In the genomic region with DNA sequence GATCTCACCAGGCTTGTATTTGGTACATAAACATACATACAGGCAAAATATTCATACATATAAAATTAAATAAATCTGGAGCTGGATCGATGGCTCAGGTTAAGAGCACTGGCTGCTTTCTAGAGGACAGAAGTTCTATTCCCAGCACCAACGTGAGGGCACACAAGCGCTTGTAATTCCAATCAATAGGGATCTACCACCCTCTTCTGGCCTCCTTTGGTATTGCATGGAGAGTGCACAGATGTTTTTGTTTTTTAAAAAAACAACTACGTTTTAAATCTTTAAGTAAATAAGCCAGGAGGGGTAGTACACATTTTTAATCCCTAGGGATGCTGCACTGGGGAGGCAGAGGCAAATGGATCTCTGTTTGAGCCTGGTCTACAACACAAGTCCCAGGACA, we compare ENCODE assay signal across 9 mouse cellular contexts. TPM values are rescaled to one million over a fixed set of nuclear protein-coding genes. Genes with fewer than 3 reads are reported as not detected.
DNase-seq lines count a peak whose midpoint lies in the region; ATAC-seq and TF ChIP-seq lines count a peak whose summit lies in the region.
"Had no signal": no experiment of that assay in that cellular context is flagged by ENCODE, and none has a peak within 500 bp of the region (broad histone marks: within the 10 kb centered on the region; RNA-seq: fewer than 3 reads in every experiment).

No protein-coding gene starts in this region.

- H3K27ac ChIP-seq in neural tube, embryonic 15.5 days (replicated peaks) = no peak overlapping the region
- no peak overlapping the region for H3K27ac ChIP-seq in liver, adult 2 months (replicated peaks; ENCODE audit: insufficient read depth, low read depth, low read length)

- TF ChIP-seq POLR2A in liver, adult 2 months (IDR thresholded peaks at IDR 0.05; ENCODE audit: extremely low read depth, insufficient read depth, low read length) = no peak

- H3K79me2 ChIP-seq in liver, adult 2 months (ENCODE audit: control insufficient read depth, insufficient read depth, low read length) = no peaks in the 10 kb centered on the region

- ATAC-seq in neural tube, embryonic 15.5 days (ENCODE audit: low FRiP score) = no peak

- H3K4me3 ChIP-seq in neural tube, embryonic 15.5 days (replicated peaks) = no peak overlapping the region
- H3K4me3 ChIP-seq in liver, adult 2 months (ENCODE audit: insufficient read depth, low read depth, low read length) = no peak overlapping the region

- DNase-seq in cerebellum, adult 8-10 months = peak; percentile 65
- DNase-seq in cerebellum, adult 11-12 months = no peak
- DNase-seq in neural tube, embryonic 10.5 days (ENCODE audit: extremely low spot score, low spot score) = peak; percentile 50
- peak; percentile 68 to 82 for DNase-seq in cerebellum, postnatal 14 days
- peak; percentile 54 for DNase-seq in liver, adult 2 months (ENCODE audit: extremely low read depth, low read depth, low spot score)
- DNase-seq in retina, adult 2 months (ENCODE audit: low read depth, low spot score) = peak; percentile 39
- DNase-seq in right cerebral cortex, postnatal 14 days = no peak

- 18% methylated on average over 4 of the region's 4 CpGs for WGBS in neural tube, embryonic 15.5 days
- 17% methylated on average over 4 of the region's 4 CpGs for WGBS in liver, adult 2 months

- no peak overlapping the region for H3K4me2 ChIP-seq in neural tube, embryonic 15.5 days

- TF ChIP-seq CTCF in liver, adult 2 months (IDR thresholded peaks at IDR 0.05; ENCODE audit: low read depth, low read length) = peak; percentile 58

- H3K36me3 ChIP-seq in neural tube, embryonic 15.5 days = 0 out of 2 replicates have a peak, but pooled peaks cover 5% of the 10 kb centered on the region
- H3K36me3 ChIP-seq in liver, adult 2 months (ENCODE audit: control insufficient read depth, insufficient read depth, low read length) = no peaks in the 10 kb centered on the region

- H3K9me3 ChIP-seq in neural tube, embryonic 15.5 days (replicated peaks) = no peaks in the 10 kb centered on the region

- H3K27me3 ChIP-seq in neural tube, embryonic 15.5 days (replicated peaks) = no peaks in the 10 kb centered on the region
- no peaks in the 10 kb centered on the region for H3K27me3 ChIP-seq in liver, adult 2 months (ENCODE audit: control insufficient read depth, insufficient read depth, low read length)

- no peak overlapping the region for H3K9ac ChIP-seq in neural tube, embryonic 15.5 days (replicated peaks)
- no peak overlapping the region for H3K9ac ChIP-seq in liver, adult 2 months (ENCODE audit: low read depth, low read length)

- H3K4me1 ChIP-seq in neural tube, embryonic 15.5 days = peaks cover 13% of the 10 kb centered on the region
- H3K4me1 ChIP-seq in liver, adult 2 months (ENCODE audit: control insufficient read depth, insufficient read depth, low read length) = peaks cover 1% of the 10 kb centered on the region

RNA-seq across cellular contexts. Expression of a gene that starts 1.8 kb away (rescaled TPM):
- 59.6 and 62.2 TPM in 2 replicates for polyA plus RNA-seq in neural tube, embryonic 15.5 days (2015; fragmentation: Nextera tagmentation; extraction: Ambion mirVana)
- 7.2 and 10.5 TPM in 2 replicates for total RNA-seq in liver, adult 2 months (2014; rRNA removed)
- polyA plus RNA-seq in liver, adult 2 months (2012; rRNA removed) = 19.1 and 20.5 TPM in 2 replicates

RNA-seq across cellular contexts. Expression of a gene that starts 7.8 kb away (rescaled TPM):
- polyA plus RNA-seq in neural tube, embryonic 15.5 days (2015; fragmentation: Nextera tagmentation; extraction: Ambion mirVana) = 52.7 and 53.4 TPM in 2 replicates
- 4.0 and 4.9 TPM in 2 replicates for total RNA-seq in liver, adult 2 months (2014; rRNA removed)
- polyA plus RNA-seq in liver, adult 2 months (2012; rRNA removed) = 19.4 and 22.0 TPM in 2 replicates

RNA-seq across cellular contexts. Expression of a gene that starts 14.5 kb away (rescaled TPM):
- 0.42 TPM in 1 of 2 replicates, not detected in the other for polyA plus RNA-seq in neural tube, embryonic 15.5 days (2015; fragmentation: Nextera tagmentation; extraction: Ambion mirVana)
- total RNA-seq in liver, adult 2 months (2014; rRNA removed) = 0.74 and 1.6 TPM in 2 replicates
- 1.1 and 2.4 TPM in 2 replicates for polyA plus RNA-seq in liver, adult 2 months (2012; rRNA removed)

RNA-seq across cellular contexts. Expression of a gene that starts 15.1 kb away (rescaled TPM):
- 139 and 157 TPM in 2 replicates for polyA plus RNA-seq in neural tube, embryonic 15.5 days (2015; fragmentation: Nextera tagmentation; extraction: Ambion mirVana)
- 2.5 and 3.0 TPM in 2 replicates for total RNA-seq in liver, adult 2 months (2014; rRNA removed)
- polyA plus RNA-seq in liver, adult 2 months (2012; rRNA removed) = 13.9 and 16.3 TPM in 2 replicates

RNA-seq across cellular contexts. Expression of a gene that starts 20.7 kb away (rescaled TPM):
- 0.42 and 4.1 TPM in 2 replicates for polyA plus RNA-seq in neural tube, embryonic 15.5 days (2015; fragmentation: Nextera tagmentation; extraction: Ambion mirVana)
- not detected in 2 replicates for total RNA-seq in liver, adult 2 months (2014; rRNA removed)
- polyA plus RNA-seq in liver, adult 2 months (2012; rRNA removed) = not detected in 2 replicates
- total RNA-seq: layer of hippocampus, postnatal 25 days had no signal

Comparison
In these comparisons a context has a peak if more than half of its experiments do, and no peak if none do; other contexts are left out.
1. DNase-seq: peak in cerebellum, adult 8-10 months (single experiment), neural tube, embryonic 10.5 days (single experiment), cerebellum, postnatal 14 days (2 of 2), liver, adult 2 months (single experiment) and retina, adult 2 months (single experiment); none in cerebellum, adult 11-12 months (single experiment) and right cerebral cortex, postnatal 14 days (single experiment).